10 mouse cellular contexts compared by ENCODE assay signal in the genomic region with DNA sequence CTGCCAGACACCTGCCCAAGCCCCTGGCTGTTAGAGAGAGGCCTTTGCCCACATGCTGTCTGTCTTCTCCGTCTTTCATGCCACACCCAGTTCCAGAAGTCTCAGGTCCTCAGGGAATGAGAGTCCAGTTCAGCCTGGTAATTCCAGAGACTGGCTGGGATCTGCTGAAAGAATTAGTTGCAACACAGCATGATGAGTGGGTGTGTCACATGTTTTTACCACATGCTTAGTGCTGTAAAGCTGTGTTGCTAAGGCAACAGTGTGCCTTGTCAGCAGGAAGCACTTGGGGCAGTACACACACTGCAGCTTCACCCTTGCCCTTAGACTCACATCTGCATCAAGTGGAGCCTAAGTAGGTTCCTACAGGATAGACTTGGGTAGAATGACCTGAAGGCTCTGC. TPM values are rescaled to one million over a fixed set of nuclear protein-coding genes. Genes with fewer than 3 reads are reported as not detected.
DNase-seq lines count a peak whose midpoint lies in the region; ATAC-seq and TF ChIP-seq lines count a peak whose summit lies in the region.
"Had no signal": no experiment of that assay in that cellular context is flagged by ENCODE, and none has a peak within 500 bp of the region (broad histone marks: within the 10 kb centered on the region; RNA-seq: fewer than 3 reads in every experiment).

No protein-coding gene starts in this region.

- H3K4me2 ChIP-seq in embryonic facial prominence, embryonic 14.5 days (ENCODE audit: low read depth, low read length) = no peak overlapping the region
- H3K4me2 ChIP-seq: heart, embryonic 13.5 days; neural tube, embryonic 12.5 days had no signal

- H3K4me3 ChIP-seq in embryonic facial prominence, embryonic 14.5 days (ENCODE audit: low read depth, low read length) = no peak overlapping the region
- H3K4me3 ChIP-seq in embryonic facial prominence, embryonic 10.5 days = no peak overlapping the region
- no peak overlapping the region for H3K4me3 ChIP-seq in C2C12 (ENCODE audit: insufficient read depth, poor library complexity, severe bottlenecking)
- no peak overlapping the region for H3K4me3 ChIP-seq in small intestine, adult 2 months (ENCODE audit: low read depth, low read length)
- H3K4me3 ChIP-seq: heart, embryonic 13.5 days; neural tube, embryonic 12.5 days had no signal

- peak; percentile 72 for DNase-seq in embryonic facial prominence, embryonic 14.5 days (ENCODE audit: low spot score)
- no peak for DNase-seq in embryonic facial prominence, embryonic 10.5 days (ENCODE audit: low spot score)
- peak; percentile 44 for DNase-seq in gastrocnemius, postnatal 25 days
- peak; percentile 31 to 56 for DNase-seq in left cerebral cortex, postnatal 25 days (ENCODE audit: low spot score in 2 of 2)
- no peak for DNase-seq in ovary, postnatal 36 days (ENCODE audit: low spot score)
- DNase-seq in testis, postnatal 10 days (ENCODE audit: low spot score) = no peak

- no peak for TF ChIP-seq CTCF in C2C12 (IDR thresholded peaks at IDR 0.05; ENCODE audit: control insufficient read depth, insufficient read depth, insufficient read length)
- TF ChIP-seq CTCF in small intestine, adult 2 months (IDR thresholded peaks at IDR 0.05; ENCODE audit: extremely low read depth, insufficient read length, insufficient replicate concordance, low read depth, low read length) = no peak

- H3K4me1 ChIP-seq in embryonic facial prominence, embryonic 14.5 days (ENCODE audit: control insufficient read depth, insufficient read depth, low read length) = no peaks in the 10 kb centered on the region
- peaks cover 11% of the 10 kb centered on the region for H3K4me1 ChIP-seq in embryonic facial prominence, embryonic 10.5 days
- peaks cover 23% of the 10 kb centered on the region; the same call in 1 of the 2 replicates for H3K4me1 ChIP-seq in small intestine, adult 2 months (ENCODE audit: control insufficient read depth, insufficient read depth, insufficient read length, low read length)
- H3K4me1 ChIP-seq: neural tube, embryonic 12.5 days had no signal

- no peaks in the 10 kb centered on the region for H3K9me3 ChIP-seq in embryonic facial prominence, embryonic 14.5 days (ENCODE audit: control insufficient read depth, low read length)
- H3K9me3 ChIP-seq in embryonic facial prominence, embryonic 10.5 days = no peaks in the 10 kb centered on the region
- H3K9me3 ChIP-seq: heart, embryonic 13.5 days; neural tube, embryonic 12.5 days had no signal

- ATAC-seq in embryonic facial prominence, embryonic 14.5 days (ENCODE audit: low read depth) = peak; percentile 57

- H3K27me3 ChIP-seq in embryonic facial prominence, embryonic 14.5 days (replicated peaks; ENCODE audit: control insufficient read depth, insufficient read depth, low read length) = no peaks in the 10 kb centered on the region
- no peaks in the 10 kb centered on the region for H3K27me3 ChIP-seq in embryonic facial prominence, embryonic 10.5 days (replicated peaks; ENCODE audit: low read depth, poor library complexity, severe bottlenecking)
- no peaks in the 10 kb centered on the region for H3K27me3 ChIP-seq in C2C12 (ENCODE audit: control insufficient read depth, insufficient read depth, insufficient read length)
- H3K27me3 ChIP-seq in small intestine, adult 2 months (ENCODE audit: control insufficient read depth, insufficient read depth, low read length) = no peaks in the 10 kb centered on the region
- H3K27me3 ChIP-seq: heart, embryonic 13.5 days; neural tube, embryonic 12.5 days had no signal

- 0 out of 2 replicates have a peak overlapping the region, but pooled peaks have one; percentile 36 for H3K27ac ChIP-seq in embryonic facial prominence, embryonic 14.5 days (replicated peaks; ENCODE audit: low read depth, low read length)
- no peak overlapping the region for H3K27ac ChIP-seq in embryonic facial prominence, embryonic 10.5 days (replicated peaks)
- H3K27ac ChIP-seq in small intestine, adult 2 months (ENCODE audit: insufficient read depth, low read depth, low read length) = peak overlapping the region; percentile 98
- H3K27ac ChIP-seq: heart, embryonic 13.5 days; neural tube, embryonic 12.5 days had no signal

- no peak overlapping the region for H3ac ChIP-seq in C2C12 (ENCODE audit: control insufficient read depth, insufficient read length, low read depth)

- no peaks in the 10 kb centered on the region for H3K79me2 ChIP-seq in C2C12 (ENCODE audit: control insufficient read depth, insufficient read depth)

- TF ChIP-seq POLR2A in small intestine, adult 2 months (IDR thresholded peaks at IDR 0.05; ENCODE audit: low read depth, low read length) = no peak; the same call in 1 of the 2 replicates

- no peaks in the 10 kb centered on the region for H3K36me3 ChIP-seq in embryonic facial prominence, embryonic 14.5 days (ENCODE audit: control insufficient read depth, insufficient read depth, low read length)
- H3K36me3 ChIP-seq in embryonic facial prominence, embryonic 10.5 days (replicated peaks) = no peaks in the 10 kb centered on the region
- no peaks in the 10 kb centered on the region for H3K36me3 ChIP-seq in C2C12 (ENCODE audit: control insufficient read depth, insufficient read depth)
- no peaks in the 10 kb centered on the region for H3K36me3 ChIP-seq in small intestine, adult 2 months (ENCODE audit: control insufficient read depth, insufficient read depth, low read length)
- H3K36me3 ChIP-seq: heart, embryonic 13.5 days; neural tube, embryonic 12.5 days had no signal

- intact Hi-C loops in left cerebral cortex, postnatal 25 days (cut with DNase I) = no loop called here

- no peaks in the 10 kb centered on the region for H3K79me3 ChIP-seq in C2C12 (ENCODE audit: low read depth)

- H3K9ac ChIP-seq in embryonic facial prominence, embryonic 14.5 days (ENCODE audit: low read depth, low read length) = no peak overlapping the region
- H3K9ac ChIP-seq: heart, embryonic 13.5 days; neural tube, embryonic 12.5 days had no signal

- WGBS in embryonic facial prominence, embryonic 14.5 days = 42% methylated on average over 1 of the region's 1 CpGs
- WGBS in embryonic facial prominence, embryonic 10.5 days = 74% methylated on average over 1 of the region's 1 CpGs
- WGBS in small intestine, adult 2 months = 10% methylated on average over 1 of the region's 1 CpGs

TF ChIP-seq in C2C12, 6 proteins besides CTCF, POLR2A, EP300 and RAD21:
- TF ChIP-seq CEBPB (IDR thresholded peaks at IDR 0.05; ENCODE audit: low read depth) (peak; percentile 77), MYOD1 (IDR thresholded peaks at IDR 0.05; ENCODE audit: control insufficient read depth, insufficient read length, low read depth) (no peak), USF1 (IDR thresholded peaks at IDR 0.05; ENCODE audit: low read depth) (peak; percentile 34)

RNA-seq across cellular contexts. Expression of gene Metrnl, which starts 40.1 kb away (rescaled TPM):
- polyA plus RNA-seq in embryonic facial prominence, embryonic 14.5 days (2014; fragmentation: Nextera tagmentation; extraction: Ambion mirVana) = 41.6 and 58.0 TPM in 2 replicates
- 8.4 and 8.5 TPM in 2 replicates for polyA plus RNA-seq in embryonic facial prominence, embryonic 10.5 days (2016; fragmentation: Nextera tagmentation; extraction: Ambion mirVana)
- polyA plus RNA-seq in C2C12 (2012; fragmentation: generic; extraction: Trizol) = 32.4 TPM
- 10 to 100 TPM in 1 of 2 experiments, 1 to 10 TPM in 1; 9.9 to 17.4 TPM for total RNA-seq in gastrocnemius, postnatal 25 days (2021)
- total RNA-seq in left cerebral cortex, postnatal 25 days (2021) = 10 to 100 TPM; 10.4 to 14.7 TPM
- polyA plus RNA-seq in small intestine, adult 2 months (2012; rRNA removed) = 150 and 219 TPM in 2 replicates

Comparison
In these comparisons a context has a peak if more than half of its experiments do, and no peak if none do; other contexts are left out.
1. DNase-seq: peak in embryonic facial prominence, embryonic 14.5 days (single experiment), gastrocnemius, postnatal 25 days (single experiment) and left cerebral cortex, postnatal 25 days (2 of 2); none in embryonic facial prominence, embryonic 10.5 days (single experiment), ovary, postnatal 36 days (single experiment) and testis, postnatal 10 days (single experiment).